Mouse (Mus musculus) heart, embryonic 14.5 days (tissue): Measurements from ENCODE around the gene Ankrd13b. TPM values are rescaled to one million over a fixed set of nuclear protein-coding genes. Genes with fewer than 3 reads are reported as not detected.

ENCODE experiments used
- ATAC-seq: fragments of 200-750 bp; cut with Nextera tagmentation; 2 replicates; pipeline ENCODE4 v1.8.0; 2017; ENCODE audit warnings: low read depth, moderate TSS enrichment; ENCODE audit not compliant: insufficient number of reproducible peaks, insufficient read depth, low FRiP score
- H3K27ac ChIP-seq, 2 experiments: fragments of 200-500 bp in 1 of 2; fragments of 300-500 bp in 1 of 2; sonication (generic) in 1 of 2; replicated peaks in 1 of 2; 2 replicates each; pipeline ENCODE4 v1.5.1; 2012 to 2014; ENCODE audit warnings: low read depth in 2 of 2, low read length in 2 of 2, control low read depth in 1 of 2, mild to moderate bottlenecking in 1 of 2, mixed read lengths in 1 of 2; ENCODE audit not compliant: control insufficient read depth in 1 of 2, insufficient read depth in 1 of 2
- H3K27me3 ChIP-seq: fragments of 300-500 bp; sonication (generic); 2 replicates; pipeline ENCODE4 v1.6.1; 2014; ENCODE audit warnings: mild to moderate bottlenecking, low read length, control low read depth; ENCODE audit not compliant: control insufficient read depth, insufficient read depth
- H3K36me3 ChIP-seq: fragments of 300-500 bp; sonication (generic); 2 replicates; pipeline ENCODE4 v1.6.1; 2014; ENCODE audit warnings: mild to moderate bottlenecking, control low read depth, low read length, mixed read lengths; ENCODE audit not compliant: control insufficient read depth, insufficient read depth
- H3K4me1 ChIP-seq, 2 experiments: fragments of 200-500 bp in 1 of 2; fragments of 300-500 bp in 1 of 2; sonication (generic) in 1 of 2; 2 replicates each; pipeline ENCODE4 v1.6.1; 2012 to 2014; ENCODE audit warnings: low read length in 2 of 2, control low read depth in 1 of 2, mixed read lengths in 1 of 2; ENCODE audit not compliant: control insufficient read depth in 2 of 2, insufficient read depth in 2 of 2
- H3K4me2 ChIP-seq: fragments of 300-500 bp; sonication (generic); 2 replicates; pipeline ENCODE4 v1.6.1; 2014; ENCODE audit warnings: mild to moderate bottlenecking, low read length
- H3K4me3 ChIP-seq, 2 experiments: fragments of 200-500 bp in 1 of 2; fragments of 300-500 bp in 1 of 2; sonication (generic) in 1 of 2; 2 replicates each; pipeline ENCODE4 v1.5.1; 2012 to 2014; ENCODE audit warnings: low read length in 2 of 2, mild to moderate bottlenecking in 2 of 2, control low read depth in 1 of 2, low read depth in 1 of 2, moderate library complexity in 1 of 2; ENCODE audit not compliant: control insufficient read depth in 1 of 2, insufficient read depth in 1 of 2
- H3K9ac ChIP-seq: fragments of 300-500 bp; sonication (generic); 2 replicates; pipeline ENCODE4 v1.6.1; 2014; ENCODE audit warnings: mild to moderate bottlenecking, low read length
- H3K9me3 ChIP-seq: fragments of 300-500 bp; sonication (generic); 2 replicates; pipeline ENCODE4 v1.6.1; 2016; ENCODE audit warnings: low read length, control low read depth; ENCODE audit not compliant: control insufficient read depth
- WGBS: fragments of 180-500 bp; shearing (Covaris S2); extraction: QIAGEN DNeasy Blood & Tissue Kit; methylation state at CpG from one replicate; pipeline ENCODE4 v1.1.7; 2014; 5-methylcytosine and 5-hydroxymethylcytosine counted together
- polyA plus RNA-seq: library from polyadenylated mRNA; unstranded; fragments of >200 nt; fragmentation: Nextera tagmentation; extraction: Ambion mirVana; gene quantifications from 2 replicates; pipeline ENCODE4 v1.2.1, GENCODE M21; 2014

Ankrd13b gene
- polyA plus RNA-seq, 1 experiment from 2014 or later, result 5.2 TPM

GRCm38 (mm10) chr11:77513811-77514170 is 24.3 kb upstream of the Ankrd13b start:
- Histone ChIP-seq H3K4me1 (peaks cover 24 to 34% of the 10 kb centered on the region in 2 experiments), H3K9me3 (no peaks in the 10 kb centered on the region), H3K27ac (peak overlapping the region; percentile 64 to 65; a peak in 3 of 4 replicates), H3K9ac (peak overlapping the region; percentile 62), H3K4me3 (peak overlapping the region; percentile 81 to 82), H3K36me3 (peaks cover 5% of the 10 kb centered on the region; the same call in 1 of the 2 replicates), H3K4me2 (peak overlapping the region; percentile 98), H3K27me3 (peaks cover 8% of the 10 kb centered on the region)
- no peak for ATAC-seq
- 7% methylated on average over 10 of the region's 10 CpGs for WGBS

DNA sequence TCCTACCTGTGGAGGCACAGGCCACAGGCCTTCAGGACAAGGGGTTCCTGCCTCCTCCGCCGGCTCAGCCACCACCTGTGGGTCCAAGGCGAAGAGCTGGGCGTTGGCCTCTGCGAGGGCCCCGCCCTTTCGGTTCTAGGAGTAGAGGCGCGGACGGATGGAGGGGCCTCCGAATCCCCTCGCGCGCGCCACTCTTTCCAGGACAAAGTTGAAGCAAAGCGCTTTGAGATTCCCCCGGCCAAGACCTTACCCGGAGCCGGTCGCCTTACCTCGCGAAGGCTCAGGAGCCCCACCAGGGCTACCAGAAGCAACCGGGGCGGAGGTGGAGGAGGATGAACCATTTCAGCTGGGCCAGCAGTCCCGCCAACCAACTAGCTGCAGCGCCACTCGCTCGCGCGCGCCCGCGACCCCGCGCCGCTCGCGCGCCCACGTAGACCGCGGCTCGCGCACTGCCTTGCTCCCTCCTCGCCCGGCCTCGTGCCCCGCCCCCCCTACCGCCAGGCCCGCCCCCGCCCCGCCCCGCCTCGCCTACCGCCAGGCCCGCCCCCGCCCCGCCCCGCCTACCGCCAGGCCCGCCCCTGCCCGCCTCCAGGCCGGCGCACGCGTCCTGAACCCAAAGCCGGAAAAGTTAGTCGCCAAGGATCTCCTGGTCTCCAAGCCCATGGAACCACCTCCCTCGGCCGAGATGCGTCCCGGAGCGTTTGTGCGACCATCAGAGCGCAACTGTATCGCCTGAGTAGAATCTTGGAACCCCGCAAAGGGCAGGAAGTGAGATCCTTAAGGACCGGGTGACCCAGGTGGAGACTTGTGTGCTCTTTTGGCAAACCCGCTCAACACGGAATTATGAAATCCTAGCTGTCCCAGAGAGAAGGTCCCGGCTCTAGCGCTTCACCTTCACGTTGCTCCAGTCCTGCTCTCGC is 23.7 kb upstream of the Ankrd13b start:
- ATAC-seq, result peak; percentile 74
- H3K4me1 ChIP-seq, result peaks cover 29 to 40% of the 10 kb centered on the region in 2 experiments
- peak overlapping the region; percentile 73 to 77 for H3K27ac ChIP-seq
- peak overlapping the region; percentile 98 for H3K4me2 ChIP-seq
- H3K9me3 ChIP-seq, result no peaks in the 10 kb centered on the region
- H3K4me3 ChIP-seq, result peak overlapping the region; percentile 81 to 88
- H3K27me3 ChIP-seq, result peaks cover 8% of the 10 kb centered on the region
- under 1% methylated on average over 78 of the region's 84 CpGs for WGBS
- H3K9ac ChIP-seq, result peak overlapping the region; percentile 86
- peaks cover 5% of the 10 kb centered on the region; the same call in 1 of the 2 replicates for H3K36me3 ChIP-seq

GRCm38 (mm10) chr11:77511336-77511735 is 21.9 kb upstream of the Ankrd13b start:
- peaks cover 7% of the 10 kb centered on the region for H3K27me3 ChIP-seq
- H3K4me2 ChIP-seq, result no peak overlapping the region
- 78% methylated on average over 5 of the region's 5 CpGs for WGBS
- no peaks in the 10 kb centered on the region for H3K9me3 ChIP-seq
- H3K9ac ChIP-seq, result no peak overlapping the region
- peaks cover 21% of the 10 kb centered on the region for H3K36me3 ChIP-seq
- no peak overlapping the region for H3K27ac ChIP-seq
- ATAC-seq, result no peak
- H3K4me3 ChIP-seq, result no peak overlapping the region
- H3K4me1 ChIP-seq, result peaks cover 29 to 44% of the 10 kb centered on the region in 2 experiments

- H3K36me3 ChIP-seq, result peaks cover 51% of the 10 kb centered on the region
- 22% methylated on average over 47 of the region's 49 CpGs for WGBS
These were observed 18.9 kb upstream of the Ankrd13b start for GRCm38 (mm10) chr11:77508068-77509021.

GRCm38 (mm10) chr11:77507426-77507825 is 17.9 kb upstream of the Ankrd13b start:
- ATAC-seq, result no peak
- no peak overlapping the region for H3K4me2 ChIP-seq
- 67% methylated on average over 4 of the region's 4 CpGs for WGBS
- no peak overlapping the region for H3K4me3 ChIP-seq
- H3K4me1 ChIP-seq, result peaks cover 9 to 30% of the 10 kb centered on the region in 2 experiments
- H3K9ac ChIP-seq, result no peak overlapping the region
- peaks cover 60% of the 10 kb centered on the region for H3K36me3 ChIP-seq
- H3K27ac ChIP-seq, result peak overlapping the region; percentile 19 to 29; a peak in 2 of 4 replicates
- no peaks in the 10 kb centered on the region for H3K9me3 ChIP-seq
- no peaks in the 10 kb centered on the region for H3K27me3 ChIP-seq

More at GRCm38 (mm10) chr11:77508068-77509021, 18.9 kb upstream of the Ankrd13b start:
- Histone ChIP-seq H3K4me2 (peak overlapping the region; percentile 92), H3K27ac (peak overlapping the region; percentile 10 to 76; a peak in 3 of 4 replicates), H3K9ac (peak overlapping the region; percentile 80), H3K9me3 (no peaks in the 10 kb centered on the region), H3K27me3 (no peaks in the 10 kb centered on the region), H3K4me3 (peak overlapping the region; percentile 39 to 47), H3K4me1 (peaks cover 11 to 24% of the 10 kb centered on the region in 2 experiments)
- ATAC-seq, result peak; percentile 48

GRCm38 (mm10) chr11:77506941-77507340 is 17.5 kb upstream of the Ankrd13b start:
- Histone ChIP-seq H3K27ac (no peak overlapping the region), H3K9me3 (no peaks in the 10 kb centered on the region)

GRCm38 (mm10) chr11:77506273-77506672 is 16.8 kb upstream of the Ankrd13b start:
- peaks cover 70% of the 10 kb centered on the region for H3K36me3 ChIP-seq

More at GRCm38 (mm10) chr11:77506941-77507340, 17.5 kb upstream of the Ankrd13b start:
- Histone ChIP-seq H3K9ac (no peak overlapping the region), H3K27me3 (no peaks in the 10 kb centered on the region), H3K4me3 (no peak overlapping the region), H3K4me2 (no peak overlapping the region), H3K4me1 (peaks cover 8 to 26% of the 10 kb centered on the region in 2 experiments), H3K36me3 (peaks cover 65% of the 10 kb centered on the region)
- WGBS, result 89% methylated on average over 6 of the region's 6 CpGs
- no peak for ATAC-seq

More at GRCm38 (mm10) chr11:77506273-77506672, 16.8 kb upstream of the Ankrd13b start:
- no peak overlapping the region for H3K27ac ChIP-seq
- ATAC-seq, result no peak
- no peaks in the 10 kb centered on the region for H3K27me3 ChIP-seq
- H3K4me2 ChIP-seq, result no peak overlapping the region
- H3K9ac ChIP-seq, result no peak overlapping the region
- no peak overlapping the region for H3K4me3 ChIP-seq
- WGBS, result 85% methylated on average over 14 of the region's 14 CpGs
- H3K4me1 ChIP-seq, result peaks cover 8 to 23% of the 10 kb centered on the region in 2 experiments
- H3K9me3 ChIP-seq, result no peaks in the 10 kb centered on the region
